Mouse (Mus musculus) spleen, adult 10 weeks (tissue): ENCODE data around the gene Snn. TPM values are rescaled to one million over a fixed set of nuclear protein-coding genes. Genes with fewer than 3 reads are reported as not detected.

Experiments
- polyA plus RNA-seq: library from polyadenylated mRNA; stranded (reverse); fragments of 350-450 nt; fragmentation: Illumina TruSeq; extraction: RNeasy Lipid Tissue Mini Kit (QIAGEN cat#74804); gene quantifications from one replicate; pipeline ENCODE4 v1.2.3, GENCODE M21; 2015; ENCODE audit warnings: low replicate concordance; ENCODE audit not compliant: insufficient read depth

The Snn gene
- polyA plus RNA-seq: 256 TPM

DNA sequence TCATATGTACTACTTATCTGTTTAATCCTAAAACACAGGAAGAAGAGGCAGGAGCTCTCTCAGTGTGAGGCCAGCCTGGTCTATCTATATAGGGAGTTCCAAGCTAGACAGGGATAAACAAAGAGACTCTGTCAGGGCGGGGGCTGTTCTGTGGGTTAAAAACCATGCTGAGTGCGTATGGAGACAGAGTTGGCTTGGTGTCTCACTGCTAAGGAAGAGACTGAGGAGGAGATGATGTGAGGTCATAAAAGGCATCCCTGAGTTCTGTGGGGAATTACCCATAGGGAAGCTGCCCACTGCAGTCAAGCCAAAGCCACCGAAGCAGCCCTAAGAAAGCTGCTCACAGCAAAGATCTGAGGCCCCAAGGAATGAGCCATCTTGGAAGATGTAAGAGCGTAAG lies at the start of gene Snn:
Gene Snn (plus strand): TSS at position 301 of the 400 bp plus-strand sequence.

DNA sequence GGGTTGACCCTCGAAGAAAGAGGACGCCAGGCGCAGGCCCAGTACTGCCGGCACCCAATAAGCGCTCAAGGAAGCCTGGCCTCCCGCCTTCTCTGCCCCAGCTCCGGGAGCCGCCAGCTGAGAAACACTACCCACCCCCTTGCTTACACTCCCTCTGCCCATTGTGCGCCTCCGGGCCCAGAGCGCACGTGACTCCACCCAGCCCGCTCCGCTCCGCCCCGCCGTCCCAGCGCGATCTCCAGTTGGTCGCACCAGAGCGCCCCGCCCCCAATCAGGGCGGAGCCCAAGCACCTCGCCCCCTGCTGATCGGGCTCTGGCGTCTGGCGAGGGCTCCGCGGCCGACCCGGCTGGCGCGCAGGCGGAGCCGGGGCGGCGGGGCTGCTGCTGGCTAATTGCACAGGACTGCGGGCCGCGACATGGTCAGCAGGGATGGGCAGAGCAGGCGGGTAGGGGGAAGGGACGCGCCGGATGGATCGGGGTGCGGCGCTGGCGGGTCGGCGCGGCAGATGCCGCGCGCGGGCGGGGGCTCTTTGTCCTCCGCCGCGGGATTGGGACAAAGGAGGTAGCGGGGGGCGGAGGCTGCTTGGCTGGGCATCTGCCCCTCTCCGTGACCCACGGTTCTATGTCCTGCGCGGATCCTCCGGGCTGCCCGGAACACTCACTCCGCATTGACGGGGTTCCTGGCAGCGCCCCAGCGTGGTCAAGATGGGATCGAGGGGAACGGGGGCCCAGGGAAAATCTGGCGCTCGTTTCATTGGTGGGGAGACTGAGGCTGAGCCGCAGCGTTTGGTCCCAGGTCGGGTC lies 5.5 kb downstream of the Snn start, which contains the start of gene Litaf:
Gene Litaf (minus strand): TSS at position 129 of the 804 bp plus-strand sequence.

Other genes with a start within 250 kb of the Snn start
- not detected for gene Gm11172, start 248.0 kb upstream of the Snn start, polyA plus RNA-seq
- 1.9 TPM for gene Rmi2, start 225.9 kb upstream of the Snn start, polyA plus RNA-seq
- gene Litaf, start 5.2 kb downstream of the Snn start, polyA plus RNA-seq: 50.1 TPM
- 41.9 TPM for gene Txndc11, start 73.7 kb downstream of the Snn start, polyA plus RNA-seq
- 520 TPM for gene Zc3h7a, start 115.4 kb downstream of the Snn start, polyA plus RNA-seq
- 137 TPM for gene Rsl1d1, start 142.4 kb downstream of the Snn start, polyA plus RNA-seq
- 148 TPM for gene Gspt1, start 193.4 kb downstream of the Snn start, polyA plus RNA-seq